Mouse (Mus musculus) kidney, postnatal 0 days (tissue): Measurements from ENCODE around the gene Ghr. TPM values are rescaled to one million over a fixed set of nuclear protein-coding genes. Genes with fewer than 3 reads are reported as not detected.
A peak's percentile ranks its signal among the peaks of the same experiment; 100 is the strongest.

Experiments
- ATAC-seq: fragments of 200-750 bp; cut with Nextera tagmentation; replicated peaks from 2 replicates; pipeline ENCODE4 v1.8.0; 2017; ENCODE audit warnings: low read depth, moderate number of reproducible peaks, moderate TSS enrichment, moderate library complexity; ENCODE audit not compliant: low FRiP score
- DNase-seq: peaks from one replicate; pipeline ENCODE4 v3.0.0-alpha.2; 2016; ENCODE audit warnings: low spot score
- H3K27ac ChIP-seq: fragments of 300-500 bp; sonication (generic); 2 replicates; pipeline ENCODE4 v1.5.1; 2014; ENCODE audit warnings: mild to moderate bottlenecking
- H3K27me3 ChIP-seq: fragments of 300-500 bp; sonication (generic); 2 replicates; pipeline ENCODE4 v1.6.1; 2014; ENCODE audit warnings: low read length, mixed read lengths; ENCODE audit not compliant: insufficient read depth
- H3K36me3 ChIP-seq: fragments of 300-500 bp; sonication (generic); 2 replicates; pipeline ENCODE4 v1.6.1; 2014; ENCODE audit warnings: low read length, mixed read lengths; ENCODE audit not compliant: insufficient read depth
- H3K4me1 ChIP-seq: fragments of 300-500 bp; sonication (generic); replicated peaks from 2 replicates; pipeline ENCODE4 v1.6.1; 2014; ENCODE audit warnings: antibody characterized with exemption, low read length, mixed read lengths; ENCODE audit not compliant: insufficient read depth
- H3K4me2 ChIP-seq: fragments of 300-500 bp; sonication (generic); 2 replicates; pipeline ENCODE4 v1.6.1; 2014; ENCODE audit warnings: mild to moderate bottlenecking, low read length, moderate library complexity, mixed read lengths
- H3K4me3 ChIP-seq: fragments of 300-500 bp; sonication (generic); replicated peaks from 2 replicates; pipeline ENCODE4 v1.5.1; 2014; ENCODE audit warnings: low read depth, low read length
- H3K9ac ChIP-seq: fragments of 300-500 bp; sonication (generic); 2 replicates; pipeline ENCODE4 v1.6.1; 2014; ENCODE audit warnings: low read depth, low read length
- H3K9me3 ChIP-seq: fragments of 300-500 bp; sonication (generic); replicated peaks from 2 replicates; pipeline ENCODE4 v1.6.1; 2016; ENCODE audit warnings: low read length, inconsistent platforms, mixed read lengths
- CTCF ChIP-seq: IDR thresholded peaks from 2 replicates; pipeline ENCODE4 v1.5.1; 2016; ENCODE audit warnings: antibody characterized with exemption, low read depth, mild to moderate bottlenecking, moderate library complexity
- WGBS: fragments of 180-500 bp; shearing (Covaris S2); extraction: QIAGEN DNeasy Blood & Tissue Kit; methylation state at CpG from one replicate; pipeline ENCODE4 v1.1.7; 2014; 5-methylcytosine and 5-hydroxymethylcytosine counted together
- polyA plus RNA-seq: library from polyadenylated mRNA; unstranded; fragments of >200 nt; fragmentation: Nextera tagmentation; extraction: Ambion mirVana; gene quantifications from 2 replicates; pipeline ENCODE4 v1.2.1, GENCODE M21; 2015

Gene Ghr
- polyA plus RNA-seq, 1 experiment from 2014 or later = 82.6 TPM

- ATAC-seq (no peak), DNase-seq (no peak)
- Histone ChIP-seq H3K36me3 (no peaks in the 10 kb centered on the region), H3K4me2 (no peak overlapping the region), H3K4me1 (no peaks in the 10 kb centered on the region), H3K27ac (no peak overlapping the region), H3K9me3 (no peaks in the 10 kb centered on the region), H3K9ac (no peak overlapping the region), H3K27me3 (no peaks in the 10 kb centered on the region), H3K4me3 (no peak overlapping the region)
- 73% methylated on average over 4 of the region's 4 CpGs for WGBS
- no peak for TF ChIP-seq CTCF
Measured at GRCm38 (mm10) chr15:3466608-3467007, 116.7 kb downstream of the Ghr start.

DNA sequence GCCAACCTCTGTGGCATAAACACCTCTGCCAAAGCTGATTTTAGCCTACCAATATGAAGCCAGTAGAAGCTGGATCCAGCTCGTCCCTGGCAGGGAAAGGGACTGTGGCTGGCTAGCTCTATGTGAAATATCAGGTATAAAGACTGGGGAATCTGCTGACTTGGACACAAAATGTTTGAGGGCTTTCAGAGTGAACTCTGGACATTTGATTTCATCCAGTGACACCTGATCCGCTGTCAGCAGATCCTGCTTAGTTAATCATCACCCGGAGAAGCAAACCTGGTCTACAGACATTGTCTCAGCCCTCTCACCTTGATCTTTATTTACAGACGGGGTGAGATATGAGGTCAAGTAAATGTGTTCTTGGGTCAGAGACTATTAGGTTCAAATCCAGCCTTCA is 118.5 kb downstream of the Ghr start:
- 55% methylated on average over 4 of the region's 4 CpGs for WGBS
- H3K27me3 ChIP-seq = no peaks in the 10 kb centered on the region
- H3K27ac ChIP-seq = 0 out of 2 replicates have a peak overlapping the region, but pooled peaks have one; percentile 8
- H3K36me3 ChIP-seq = no peaks in the 10 kb centered on the region
- no peaks in the 10 kb centered on the region for H3K9me3 ChIP-seq
- peak; percentile 91 for ATAC-seq
- TF ChIP-seq CTCF = no peak
- DNase-seq = peak; percentile 36
- H3K4me3 ChIP-seq = no peak overlapping the region
- no peak overlapping the region for H3K9ac ChIP-seq
- no peak overlapping the region for H3K4me2 ChIP-seq
- H3K4me1 ChIP-seq = no peaks in the 10 kb centered on the region

GRCm38 (mm10) chr15:3456543-3456942 is 126.7 kb downstream of the Ghr start:
- no peak overlapping the region for H3K4me2 ChIP-seq
- no peaks in the 10 kb centered on the region for H3K36me3 ChIP-seq
- TF ChIP-seq CTCF = no peak
- no peak overlapping the region for H3K4me3 ChIP-seq
- ATAC-seq (peak; percentile 52; the same call in 1 of the 2 replicates), DNase-seq (no peak)
- H3K27ac ChIP-seq = peak overlapping the region; percentile 50; the same call in 1 of the 2 replicates
- no peaks in the 10 kb centered on the region for H3K9me3 ChIP-seq
- H3K9ac ChIP-seq = no peak overlapping the region
- H3K27me3 ChIP-seq = no peaks in the 10 kb centered on the region
- no peaks in the 10 kb centered on the region for H3K4me1 ChIP-seq
- WGBS = 59% methylated on average over 4 of the region's 4 CpGs

- Histone ChIP-seq H3K9me3 (no peaks in the 10 kb centered on the region), H3K27ac (no peak overlapping the region), H3K4me2 (no peak overlapping the region), H3K4me1 (no peaks in the 10 kb centered on the region), H3K36me3 (no peaks in the 10 kb centered on the region), H3K9ac (no peak overlapping the region), H3K27me3 (no peaks in the 10 kb centered on the region), H3K4me3 (no peak overlapping the region)
- DNase-seq (no peak), ATAC-seq (no peak)
- no peak for TF ChIP-seq CTCF
Measured at GRCm38 (mm10) chr15:3455572-3455971, 127.7 kb downstream of the Ghr start.

GRCm38 (mm10) chr15:3452080-3452752 is 131.1 kb downstream of the Ghr start:
- Histone ChIP-seq H3K36me3 (no peaks in the 10 kb centered on the region), H3K27ac (no peak overlapping the region), H3K4me3 (no peak overlapping the region), H3K4me2 (no peak overlapping the region), H3K9ac (no peak overlapping the region), H3K9me3 (no peaks in the 10 kb centered on the region), H3K4me1 (no peaks in the 10 kb centered on the region), H3K27me3 (no peaks in the 10 kb centered on the region)
- DNase-seq = no peak
- 72% methylated on average over 5 of the region's 5 CpGs for whole genome bisulfite sequencing
- ATAC-seq = no peak
- no peak for TF ChIP-seq CTCF

DNA sequence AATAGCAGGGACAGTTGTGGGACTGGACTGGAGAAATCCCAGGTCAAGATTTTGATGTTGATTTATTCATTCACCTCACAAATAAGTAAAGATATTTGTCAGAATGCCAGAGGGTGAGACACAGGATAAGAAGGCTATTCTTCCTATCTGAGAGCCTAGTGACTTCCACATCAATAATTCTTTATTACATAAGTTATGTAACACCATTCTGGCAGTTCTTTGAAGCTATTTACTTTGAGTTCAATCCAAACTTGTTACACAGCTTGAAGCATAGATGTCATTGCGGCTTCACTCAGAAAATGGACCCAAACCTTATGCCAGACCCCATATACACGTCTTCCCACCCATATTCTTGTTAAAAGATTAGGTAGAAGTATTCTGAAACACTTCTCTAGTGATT is 133.7 kb downstream of the Ghr start:
- Histone ChIP-seq H3K4me1 (no peaks in the 10 kb centered on the region), H3K4me2 (no peak overlapping the region), H3K9ac (no peak overlapping the region), H3K27me3 (no peaks in the 10 kb centered on the region), H3K9me3 (no peaks in the 10 kb centered on the region), H3K27ac (no peak overlapping the region), H3K4me3 (no peak overlapping the region), H3K36me3 (no peaks in the 10 kb centered on the region)
- DNase-seq (no peak), ATAC-seq (no peak)
- WGBS = 73% methylated on average over 2 of the region's 2 CpGs
- no peak for TF ChIP-seq CTCF
